Mouse (Mus musculus): ENCODE measurements at regions not wholly inside any gene's neighbourhood (a gene's known extent, or its start where the extent isn't known, plus 50 kb on each side); places are given as distances from the start of the nearest gene placed in this dataset.
A peak's percentile ranks its signal among the peaks of the same experiment; 100 is the strongest.
"Not testable (repeated sequence)": the region's sequence is repeated elsewhere in the genome, so short reads cannot be mapped to it uniquely, and the experiment has no call there.

DNA sequence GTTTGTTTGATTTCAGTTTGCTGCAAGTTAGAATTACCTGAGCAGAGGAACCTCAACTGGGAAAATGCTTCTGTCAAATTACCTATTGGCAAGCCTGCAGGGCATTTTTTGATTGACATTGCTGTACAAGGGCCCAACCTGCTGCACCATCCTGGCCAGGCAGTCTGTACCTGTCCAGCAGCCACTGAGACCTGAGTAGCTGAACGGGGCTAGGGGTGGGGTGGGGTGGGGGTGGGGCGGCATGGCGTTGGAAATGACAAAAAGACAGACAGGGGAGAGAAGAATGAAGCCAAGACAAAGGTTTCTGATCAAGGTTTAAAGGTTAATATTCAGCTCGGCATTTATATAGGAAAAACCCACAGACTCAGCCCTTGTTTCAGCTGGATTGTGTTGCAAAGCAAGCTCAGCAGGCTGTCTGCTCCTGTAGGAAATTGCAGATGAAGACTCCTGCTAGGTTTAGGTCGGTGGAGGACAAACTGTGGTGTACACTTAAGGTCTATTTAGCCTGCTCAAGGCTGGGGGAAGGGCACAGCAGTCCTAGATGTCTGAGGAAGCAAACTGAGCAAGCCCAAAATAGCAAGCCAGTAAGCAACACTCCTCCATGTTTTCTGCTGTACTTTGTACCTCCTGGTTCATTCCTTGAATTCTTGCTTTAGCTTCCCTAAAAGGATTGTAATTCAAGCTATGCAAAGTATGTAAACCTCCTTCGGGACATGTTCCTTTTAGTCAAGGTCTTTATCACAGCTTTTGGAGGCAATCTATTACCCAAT, 369.4 kb upstream of the Nrsn1 start:
- Histone ChIP-seq H3K9ac (replicated peaks) (no peak overlapping the region), H3K9me3 (no peaks in the 10 kb centered on the region), H3K36me3 (no peaks in the 10 kb centered on the region), H3K4me2 (no peak overlapping the region), H3K27me3 (no peaks in the 10 kb centered on the region), H3K27ac (peak overlapping the region; percentile 72; the same call in 1 of the 2 replicates), H3K4me3 (replicated peaks) (no peak overlapping the region), H3K4me1 (replicated peaks) (peaks cover 8% of the 10 kb centered on the region)
- ATAC-seq (ENCODE audit: insufficient number of reproducible peaks, insufficient read depth, low FRiP score, low TSS enrichment, low read depth): no peak
- 27% methylated on average over 6 of the region's 6 CpGs for WGBS

- 52% methylated on average over 4 of the region's 4 CpGs for WGBS
These were observed 359.2 kb upstream of the Nrsn1 start for GRCm38 (mm10) chr13:25629466-25629865.

GRCm38 (mm10) chr13:25617578-25617977, 347.3 kb upstream of the Nrsn1 start:
- H3K27me3 ChIP-seq: no peaks in the 10 kb centered on the region
- peaks cover 5% of the 10 kb centered on the region; the same call in 1 of the 2 replicates for H3K4me1 ChIP-seq (replicated peaks)
- H3K9ac ChIP-seq (replicated peaks): no peak overlapping the region
- whole genome bisulfite sequencing: 29% methylated on average over 4 of the region's 4 CpGs
- no peak overlapping the region for H3K27ac ChIP-seq
- H3K4me3 ChIP-seq (replicated peaks): no peak overlapping the region
- H3K36me3 ChIP-seq: no peaks in the 10 kb centered on the region
- H3K9me3 ChIP-seq: no peaks in the 10 kb centered on the region
- ATAC-seq (ENCODE audit: insufficient number of reproducible peaks, insufficient read depth, low FRiP score, low TSS enrichment, low read depth): no peak
- no peak overlapping the region for H3K4me2 ChIP-seq

More at GRCm38 (mm10) chr13:25629466-25629865, 359.2 kb upstream of the Nrsn1 start:
- no peak overlapping the region for H3K4me3 ChIP-seq (replicated peaks)
- H3K27ac ChIP-seq: no peak overlapping the region
- no peak overlapping the region for H3K9ac ChIP-seq (replicated peaks)
- H3K9me3 ChIP-seq: no peaks in the 10 kb centered on the region
- no peaks in the 10 kb centered on the region for H3K27me3 ChIP-seq
- H3K4me2 ChIP-seq: no peak overlapping the region
- ATAC-seq (ENCODE audit: insufficient number of reproducible peaks, insufficient read depth, low FRiP score, low TSS enrichment, low read depth): no peak
- H3K36me3 ChIP-seq: no peaks in the 10 kb centered on the region
- no peaks in the 10 kb centered on the region for H3K4me1 ChIP-seq (replicated peaks)

DNA sequence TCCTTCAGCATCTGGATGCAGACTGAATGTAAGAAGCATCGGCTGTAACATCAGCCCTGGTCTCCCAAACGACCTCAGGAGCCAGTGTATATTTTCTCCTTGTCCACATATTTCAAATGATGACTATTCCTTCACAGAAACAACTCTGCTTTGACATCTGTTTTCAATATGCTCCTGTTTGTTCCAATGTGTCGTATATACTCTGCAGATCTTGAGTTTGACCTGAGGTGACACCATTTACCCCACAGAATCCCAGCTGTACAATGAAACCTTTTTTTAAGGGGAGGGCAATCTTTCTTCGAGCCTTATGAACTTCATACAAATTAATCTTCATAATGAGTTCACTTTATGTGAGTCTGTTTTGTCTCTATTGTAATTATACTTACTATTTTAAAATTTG, 341.7 kb upstream of the Nrsn1 start:
- ATAC-seq (ENCODE audit: insufficient number of reproducible peaks, insufficient read depth, low FRiP score, low TSS enrichment, low read depth): no peak
- 10% methylated on average over 4 of the region's 4 CpGs for WGBS
- Histone ChIP-seq H3K4me2 (no peak overlapping the region), H3K9ac (replicated peaks) (no peak overlapping the region), H3K27me3 (no peaks in the 10 kb centered on the region), H3K36me3 (no peaks in the 10 kb centered on the region), H3K4me3 (replicated peaks) (no peak overlapping the region), H3K27ac (no peak overlapping the region), H3K9me3 (no peaks in the 10 kb centered on the region), H3K4me1 (replicated peaks) (peaks cover 12% of the 10 kb centered on the region; the same call in 1 of the 2 replicates)

GRCm38 (mm10) chr13:25609641-25610040, 339.3 kb upstream of the Nrsn1 start:
- Histone ChIP-seq H3K4me2 (no peak overlapping the region), H3K9me3 (no peaks in the 10 kb centered on the region), H3K27me3 (no peaks in the 10 kb centered on the region), H3K4me3 (replicated peaks) (no peak overlapping the region), H3K9ac (replicated peaks) (no peak overlapping the region), H3K36me3 (no peaks in the 10 kb centered on the region), H3K27ac (no peak overlapping the region), H3K4me1 (replicated peaks) (peaks cover 12% of the 10 kb centered on the region; the same call in 1 of the 2 replicates)
- WGBS: 66% methylated on average over 4 of the region's 4 CpGs
- no peak for ATAC-seq (ENCODE audit: insufficient number of reproducible peaks, insufficient read depth, low FRiP score, low TSS enrichment, low read depth)

GRCm38 (mm10) chr13:25609241-25609640, 338.9 kb upstream of the Nrsn1 start:
- WGBS: 35% methylated on average over 1 of the region's 1 CpGs
- H3K36me3 ChIP-seq: no peaks in the 10 kb centered on the region
- no peak for ATAC-seq (ENCODE audit: insufficient number of reproducible peaks, insufficient read depth, low FRiP score, low TSS enrichment, low read depth)
- no peak overlapping the region for H3K4me3 ChIP-seq (replicated peaks)
- H3K9me3 ChIP-seq: no peaks in the 10 kb centered on the region
- H3K4me1 ChIP-seq (replicated peaks): peaks cover 12% of the 10 kb centered on the region; the same call in 1 of the 2 replicates
- no peak overlapping the region for H3K4me2 ChIP-seq
- no peaks in the 10 kb centered on the region for H3K27me3 ChIP-seq
- no peak overlapping the region for H3K9ac ChIP-seq (replicated peaks)
- H3K27ac ChIP-seq: no peak overlapping the region

DNA sequence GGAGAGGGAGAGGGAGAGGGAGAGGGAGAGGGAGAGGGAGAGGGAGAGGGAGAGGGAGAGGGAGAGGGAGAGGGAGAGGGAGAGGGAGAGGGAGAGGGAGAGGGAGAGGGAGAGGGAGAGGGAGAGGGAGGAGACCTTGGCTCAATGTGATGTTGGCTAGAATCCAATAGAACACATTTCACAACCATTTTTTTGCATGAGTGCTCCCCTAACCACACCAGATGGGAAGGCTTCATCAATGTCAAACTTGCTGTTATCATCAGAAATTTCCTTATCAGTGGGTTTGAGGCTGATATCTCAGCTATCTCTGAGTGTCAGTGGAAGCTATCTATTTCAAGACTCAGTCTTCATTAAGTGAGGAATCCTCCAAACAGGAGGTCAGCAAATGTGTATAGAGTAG, 331.0 kb upstream of the Nrsn1 start:
- not testable (repeated sequence) for ATAC-seq (ENCODE audit: insufficient number of reproducible peaks, insufficient read depth, low FRiP score, low TSS enrichment, low read depth); H3K4me2 ChIP-seq; H3K36me3 ChIP-seq; H3K9me3 ChIP-seq; H3K9ac ChIP-seq (replicated peaks); H3K27me3 ChIP-seq; H3K4me3 ChIP-seq (replicated peaks); H3K4me1 ChIP-seq (replicated peaks); H3K27ac ChIP-seq

DNA sequence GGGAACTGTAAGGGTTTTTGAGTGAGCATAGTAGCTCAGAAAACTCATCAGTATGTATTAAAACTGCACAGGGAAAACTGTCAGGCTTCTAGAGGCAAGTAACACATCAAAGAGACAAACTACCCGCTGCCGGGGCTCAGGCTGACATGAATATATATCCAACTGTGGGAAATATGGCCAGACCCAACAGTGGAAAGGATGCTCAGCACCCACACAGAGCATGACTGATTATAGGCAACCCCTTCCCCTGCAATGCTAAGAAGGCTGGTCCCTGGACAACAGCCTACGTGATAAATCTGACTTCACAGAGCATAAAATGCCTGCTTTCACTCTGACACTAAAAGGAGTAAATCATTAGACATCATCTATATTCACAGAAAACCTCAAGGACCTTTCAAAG, 324.3 kb upstream of the Nrsn1 start:
- 66% methylated on average over 3 of the region's 3 CpGs for WGBS

DNA sequence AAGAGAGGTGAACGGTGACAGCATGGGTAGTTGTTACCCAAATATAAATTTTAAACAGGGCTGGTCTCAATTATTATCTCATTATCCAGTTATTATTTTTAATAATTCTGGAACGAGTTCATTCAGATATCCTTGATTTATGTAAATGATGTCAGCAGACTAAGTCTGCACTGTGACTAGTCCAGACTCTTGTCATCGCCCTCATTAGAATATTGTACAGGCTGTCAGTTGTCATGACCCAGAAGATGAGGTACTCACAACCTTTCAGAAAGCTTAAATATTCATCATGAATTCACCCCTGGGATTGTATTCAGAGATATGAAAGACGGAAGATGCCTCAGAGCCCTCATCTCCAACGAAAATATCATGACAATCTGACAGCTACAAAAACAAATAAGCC, 300.3 kb upstream of the Nrsn1 start:
- no peak for ATAC-seq (ENCODE audit: insufficient number of reproducible peaks, insufficient read depth, low FRiP score, low TSS enrichment, low read depth)
- Histone ChIP-seq H3K4me2 (no peak overlapping the region), H3K9ac (replicated peaks) (no peak overlapping the region), H3K36me3 (no peaks in the 10 kb centered on the region), H3K9me3 (no peaks in the 10 kb centered on the region), H3K4me3 (replicated peaks) (no peak overlapping the region), H3K4me1 (replicated peaks) (no peaks in the 10 kb centered on the region), H3K27ac (no peak overlapping the region), H3K27me3 (no peaks in the 10 kb centered on the region)
- WGBS: 80% methylated on average over 5 of the region's 5 CpGs

More for the DNA sequence above, 324.3 kb upstream of the Nrsn1 start:
- Histone ChIP-seq H3K27ac (no peak overlapping the region), H3K4me3 (replicated peaks) (no peak overlapping the region), H3K27me3 (no peaks in the 10 kb centered on the region), H3K4me2 (no peak overlapping the region), H3K36me3 (no peaks in the 10 kb centered on the region), H3K9ac (replicated peaks) (no peak overlapping the region), H3K9me3 (no peaks in the 10 kb centered on the region), H3K4me1 (replicated peaks) (0 out of 2 replicates have a peak, but pooled peaks cover 5% of the 10 kb centered on the region)
- ATAC-seq (ENCODE audit: insufficient number of reproducible peaks, insufficient read depth, low FRiP score, low TSS enrichment, low read depth): no peak

DNA sequence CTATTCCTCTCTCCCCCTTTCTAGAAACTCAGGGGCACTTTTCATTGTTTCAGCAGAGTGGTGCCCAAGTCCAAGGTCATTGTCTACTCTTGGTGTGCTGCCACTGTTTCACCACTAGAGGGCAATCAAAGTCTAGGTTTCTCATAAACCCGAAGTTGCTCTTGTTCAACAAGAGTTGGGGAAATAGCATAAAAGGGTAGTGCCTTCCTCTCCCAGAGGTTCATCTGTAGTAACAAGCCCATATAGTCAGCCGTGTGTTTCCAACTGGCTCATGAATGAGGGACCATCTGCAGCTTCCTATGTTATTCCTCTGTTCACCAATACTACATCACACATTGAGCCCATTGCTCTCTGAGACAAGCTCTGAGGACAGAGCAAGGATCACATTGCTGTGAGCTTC, 292.4 kb upstream of the Nrsn1 start:
- 0 out of 2 replicates have a peak, but pooled peaks have one; percentile 31 for ATAC-seq (ENCODE audit: insufficient number of reproducible peaks, insufficient read depth, low FRiP score, low TSS enrichment, low read depth)
- Histone ChIP-seq H3K9ac (replicated peaks) (no peak overlapping the region), H3K4me1 (replicated peaks) (0 out of 2 replicates have a peak, but pooled peaks cover 4% of the 10 kb centered on the region), H3K27ac (no peak overlapping the region), H3K4me3 (replicated peaks) (no peak overlapping the region), H3K36me3 (no peaks in the 10 kb centered on the region), H3K27me3 (no peaks in the 10 kb centered on the region), H3K4me2 (no peak overlapping the region), H3K9me3 (no peaks in the 10 kb centered on the region)
- 5% methylated on average over 2 of the region's 2 CpGs for WGBS

DNA sequence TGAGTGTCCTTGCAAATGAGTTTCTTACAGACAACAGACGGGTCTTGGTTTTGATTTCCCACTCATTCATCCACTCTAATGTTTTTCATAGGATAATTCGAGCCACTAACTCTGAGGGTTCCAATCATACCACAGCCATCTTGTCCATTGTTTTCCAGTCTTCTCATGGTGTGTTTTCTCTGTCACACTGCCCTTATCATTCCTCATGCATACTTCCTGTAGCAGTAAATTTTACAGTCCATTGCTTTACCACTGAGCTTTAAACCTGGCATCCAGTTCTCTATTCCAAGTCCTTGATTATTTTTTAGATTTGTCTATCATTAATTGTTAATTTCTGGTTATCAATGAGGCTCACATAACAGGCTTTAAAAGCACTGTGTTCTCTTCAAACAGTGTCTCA, 290.0 kb upstream of the Nrsn1 start:
- WGBS: 75% methylated on average over 2 of the region's 2 CpGs
- no peak overlapping the region for H3K9ac ChIP-seq (replicated peaks)
- H3K4me3 ChIP-seq (replicated peaks): no peak overlapping the region
- H3K4me2 ChIP-seq: no peak overlapping the region
- H3K27me3 ChIP-seq: no peaks in the 10 kb centered on the region
- H3K36me3 ChIP-seq: no peaks in the 10 kb centered on the region
- no peaks in the 10 kb centered on the region for H3K9me3 ChIP-seq
- H3K27ac ChIP-seq: no peak overlapping the region
- 0 out of 2 replicates have a peak, but pooled peaks cover 7% of the 10 kb centered on the region for H3K4me1 ChIP-seq (replicated peaks)
- no peak for ATAC-seq (ENCODE audit: insufficient number of reproducible peaks, insufficient read depth, low FRiP score, low TSS enrichment, low read depth)

DNA sequence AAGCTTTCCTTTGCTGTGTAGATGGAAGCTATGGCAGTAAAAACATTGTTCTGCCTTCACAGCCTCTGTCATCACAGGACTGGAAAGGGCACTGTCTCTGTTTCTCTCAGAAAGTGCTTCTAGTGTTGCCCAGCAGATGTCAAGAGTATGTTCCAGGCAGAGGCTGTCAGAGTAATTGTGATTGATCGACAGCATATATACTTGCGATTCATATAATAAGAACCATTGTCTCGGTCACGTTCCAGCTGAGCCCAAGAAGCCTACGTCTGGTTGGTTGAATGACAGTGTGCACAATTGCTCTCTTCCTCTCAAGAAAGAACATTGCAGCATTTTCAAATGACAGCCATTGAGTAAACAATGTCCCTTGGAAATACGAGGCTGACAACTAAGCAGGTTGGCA, 284.7 kb upstream of the Nrsn1 start:
- Histone ChIP-seq H3K4me2 (no peak overlapping the region), H3K4me3 (replicated peaks) (no peak overlapping the region), H3K4me1 (replicated peaks) (0 out of 2 replicates have a peak, but pooled peaks cover 3% of the 10 kb centered on the region), H3K27me3 (no peaks in the 10 kb centered on the region), H3K27ac (no peak overlapping the region), H3K9me3 (no peaks in the 10 kb centered on the region), H3K9ac (replicated peaks) (no peak overlapping the region), H3K36me3 (no peaks in the 10 kb centered on the region)
- no peak for ATAC-seq (ENCODE audit: insufficient number of reproducible peaks, insufficient read depth, low FRiP score, low TSS enrichment, low read depth)
- 89% methylated on average over 6 of the region's 6 CpGs for WGBS
